Comparison of ENCODE assay signal across 8 mouse cellular contexts in genomic region chr11:59839008-59839458, GRCm38 (mm10). TPM values are rescaled to one million over a fixed set of nuclear protein-coding genes. Genes with fewer than 3 reads are reported as not detected.
A peak's percentile ranks its signal among the peaks of the same experiment; 100 is the strongest.
DNase-seq lines count a peak whose midpoint lies in the region; ATAC-seq and TF ChIP-seq lines count a peak whose summit lies in the region.

TSS of gene Nt5m (plus strand) at chr11:59839447.

- H3K27ac ChIP-seq in bone marrow macrophage, adult 2 months (ENCODE audit: insufficient read depth, low read depth, low read length) = peak within 1 kb of the TSS; percentile 89
- H3K27ac ChIP-seq in embryonic facial prominence, embryonic 15.5 days (replicated peaks) = peak within 1 kb of the TSS; percentile 99
- H3K27ac ChIP-seq in kidney, embryonic 14.5 days (ENCODE audit: low read depth, low read length) = peak within 1 kb of the TSS; percentile 96
- H3K27ac ChIP-seq in limb, embryonic 14.5 days (replicated peaks; ENCODE audit: low read depth, low read length) = peak within 1 kb of the TSS; percentile 96
- H3K27ac ChIP-seq in midbrain, embryonic 16.5 days (ENCODE audit: low read length) = peak within 1 kb of the TSS; percentile 96
- H3K27ac ChIP-seq in spleen, adult 2 months (ENCODE audit: insufficient read depth, low read length) = peak within 1 kb of the TSS; percentile 99

- H3K4me2 ChIP-seq in embryonic facial prominence, embryonic 15.5 days (replicated peaks) = peak within 1 kb of the TSS; percentile 63
- peak within 1 kb of the TSS; percentile 55 for H3K4me2 ChIP-seq in kidney, embryonic 14.5 days (replicated peaks; ENCODE audit: low read depth, low read length)
- peak within 1 kb of the TSS; percentile 59 for H3K4me2 ChIP-seq in limb, embryonic 14.5 days (replicated peaks; ENCODE audit: low read depth, low read length, severe bottlenecking)
- H3K4me2 ChIP-seq in midbrain, embryonic 16.5 days (ENCODE audit: low read length) = peak within 1 kb of the TSS; percentile 78

- no peak for TF ChIP-seq CTCF in bone marrow macrophage, adult 2 months (IDR thresholded peaks at IDR 0.05; ENCODE audit: low read depth, low read length)
- TF ChIP-seq CTCF in spleen, adult 2 months (IDR thresholded peaks at IDR 0.05; ENCODE audit: extremely low read depth, insufficient read depth, insufficient read length, insufficient replicate concordance) = no peak

- H3K4me1 ChIP-seq in bone marrow macrophage, adult 2 months (ENCODE audit: control insufficient read depth, insufficient read depth, low read length) = peaks cover 15% of the 10 kb centered on the region
- H3K4me1 ChIP-seq in embryonic facial prominence, embryonic 15.5 days = peaks cover 20% of the 10 kb centered on the region
- peaks cover 15% of the 10 kb centered on the region for H3K4me1 ChIP-seq in kidney, embryonic 14.5 days (ENCODE audit: control insufficient read depth, insufficient read depth, low read length)
- H3K4me1 ChIP-seq in limb, embryonic 14.5 days (ENCODE audit: control insufficient read depth, insufficient read depth, low read length) = peaks cover 16% of the 10 kb centered on the region
- peaks cover 24% of the 10 kb centered on the region for H3K4me1 ChIP-seq in midbrain, embryonic 16.5 days (ENCODE audit: control insufficient read depth, insufficient read depth, low read length)
- H3K4me1 ChIP-seq in spleen, adult 2 months (ENCODE audit: control insufficient read depth, insufficient read depth, insufficient read length) = peaks cover 3% of the 10 kb centered on the region

- H3K9ac ChIP-seq in embryonic facial prominence, embryonic 15.5 days = peak within 1 kb of the TSS; percentile 98
- H3K9ac ChIP-seq in kidney, embryonic 14.5 days (ENCODE audit: low read depth, low read length) = peak within 1 kb of the TSS; percentile 94
- H3K9ac ChIP-seq in limb, embryonic 14.5 days (ENCODE audit: low read depth, low read length, severe bottlenecking) = peak within 1 kb of the TSS; percentile 96
- peak within 1 kb of the TSS; percentile 81 for H3K9ac ChIP-seq in midbrain, embryonic 16.5 days (ENCODE audit: low read depth, low read length)

- under 1% methylated on average over 24 of the region's 24 CpGs for WGBS in embryonic facial prominence, embryonic 15.5 days
- under 1% methylated on average over 24 of the region's 24 CpGs for WGBS in kidney, embryonic 14.5 days
- 0% methylated on average over 22 of the region's 24 CpGs for WGBS in limb, embryonic 14.5 days
- 0% methylated on average over 24 of the region's 24 CpGs for WGBS in midbrain, embryonic 16.5 days
- under 1% methylated on average over 24 of the region's 24 CpGs for WGBS in spleen, adult 2 months

- H3K4me3 ChIP-seq in bone marrow macrophage, adult 2 months (ENCODE audit: insufficient read depth, low read length) = peak within 1 kb of the TSS; percentile 94
- H3K4me3 ChIP-seq in embryonic facial prominence, embryonic 15.5 days (replicated peaks) = peak within 1 kb of the TSS; percentile 99
- peak within 1 kb of the TSS; percentile 89 for H3K4me3 ChIP-seq in kidney, embryonic 14.5 days (ENCODE audit: low read length)
- peak within 1 kb of the TSS; percentile 90 for H3K4me3 ChIP-seq in limb, embryonic 14.5 days (replicated peaks; ENCODE audit: low read length)
- peak within 1 kb of the TSS; percentile 69 for H3K4me3 ChIP-seq in midbrain, embryonic 16.5 days (ENCODE audit: low read depth, low read length)
- H3K4me3 ChIP-seq in spleen, adult 2 months (ENCODE audit: extremely low read depth, insufficient read depth, insufficient read length) = peak within 1 kb of the TSS; percentile 100

- peak; percentile 92 to 93 for DNase-seq in B cell, adult 2 months
- DNase-seq in heart, adult 9 months (ENCODE audit: low spot score in 2 of 2) = peak; percentile 94
- DNase-seq in limb, embryonic 14.5 days (ENCODE audit: low spot score) = peak; percentile 97
- peak; percentile 90 to 91 for DNase-seq in spleen, adult 2 months (ENCODE audit: low read depth in 1 of 2, low spot score in 2 of 2)

- no peaks in the 10 kb centered on the region for H3K9me3 ChIP-seq in embryonic facial prominence, embryonic 15.5 days (replicated peaks)
- no peaks in the 10 kb centered on the region for H3K9me3 ChIP-seq in kidney, embryonic 14.5 days (ENCODE audit: control insufficient read depth, low read length)
- H3K9me3 ChIP-seq in limb, embryonic 14.5 days (ENCODE audit: control insufficient read depth, low read length) = no peaks in the 10 kb centered on the region
- no peaks in the 10 kb centered on the region for H3K9me3 ChIP-seq in midbrain, embryonic 16.5 days (replicated peaks; ENCODE audit: control insufficient read depth, low read length, poor library complexity, severe bottlenecking)

- peaks cover 16% of the 10 kb centered on the region for H3K36me3 ChIP-seq in embryonic facial prominence, embryonic 15.5 days
- peaks cover 31% of the 10 kb centered on the region for H3K36me3 ChIP-seq in kidney, embryonic 14.5 days (ENCODE audit: control insufficient read depth, insufficient read depth, low read length)
- H3K36me3 ChIP-seq in limb, embryonic 14.5 days (ENCODE audit: control insufficient read depth, insufficient read depth, low read length) = peaks cover 29% of the 10 kb centered on the region
- H3K36me3 ChIP-seq in midbrain, embryonic 16.5 days (ENCODE audit: control insufficient read depth, insufficient read depth, low read length) = peaks cover 2% of the 10 kb centered on the region; the same call in 1 of the 2 replicates
- peaks cover 5% of the 10 kb centered on the region; the same call in 1 of the 2 replicates for H3K36me3 ChIP-seq in spleen, adult 2 months (ENCODE audit: control insufficient read depth, insufficient read depth, low read length)

- H3K27me3 ChIP-seq in embryonic facial prominence, embryonic 15.5 days = no peaks in the 10 kb centered on the region
- H3K27me3 ChIP-seq in kidney, embryonic 14.5 days (ENCODE audit: control insufficient read depth, insufficient read depth, low read length) = no peaks in the 10 kb centered on the region
- no peaks in the 10 kb centered on the region for H3K27me3 ChIP-seq in limb, embryonic 14.5 days (ENCODE audit: control insufficient read depth, insufficient read depth, low read length)
- H3K27me3 ChIP-seq in midbrain, embryonic 16.5 days (ENCODE audit: control insufficient read depth, insufficient read depth, low read depth, low read length) = no peaks in the 10 kb centered on the region
- no peaks in the 10 kb centered on the region for H3K27me3 ChIP-seq in spleen, adult 2 months (ENCODE audit: control insufficient read depth, insufficient read depth, low read length)

- ATAC-seq in embryonic facial prominence, embryonic 15.5 days (ENCODE audit: insufficient number of reproducible peaks, low FRiP score, low TSS enrichment, low read depth) = peak; percentile 98
- peak; percentile 97 for ATAC-seq in kidney, embryonic 14.5 days (ENCODE audit: low FRiP score, low TSS enrichment)
- ATAC-seq in limb, embryonic 14.5 days (ENCODE audit: low FRiP score, low read depth) = peak; percentile 97
- ATAC-seq in midbrain, embryonic 16.5 days = peak; percentile 97

- no peak for TF ChIP-seq POLR2A in bone marrow macrophage, adult 2 months (IDR thresholded peaks at IDR 0.05; ENCODE audit: borderline replicate concordance, low read depth, low read length)
- no peak for TF ChIP-seq POLR2A in limb, embryonic 14.5 days (IDR thresholded peaks at IDR 0.05; ENCODE audit: borderline replicate concordance, extremely low read depth, insufficient read depth, insufficient read length)
- no peak for TF ChIP-seq POLR2A in spleen, adult 2 months (IDR thresholded peaks at IDR 0.05; ENCODE audit: low read depth, low read length)

RNA-seq across cellular contexts. Expression of gene Nt5m, which starts in this region (rescaled TPM):
- polyA plus RNA-seq in bone marrow macrophage, adult 2 months (2012; ENCODE audit: insufficient read depth, insufficient read length, missing spikeins) = 11.8 and 14.7 TPM in 2 replicates
- 42.7 and 43.4 TPM in 2 replicates for polyA plus RNA-seq in embryonic facial prominence, embryonic 15.5 days (2015; fragmentation: Nextera tagmentation; extraction: Ambion mirVana)
- 35.0 and 36.0 TPM in 2 replicates for polyA plus RNA-seq in kidney, embryonic 14.5 days (2014; fragmentation: Nextera tagmentation; extraction: Ambion mirVana)
- 39.7 and 47.3 TPM in 2 replicates for polyA plus RNA-seq in limb, embryonic 14.5 days (2012; rRNA removed)
- 41.9 and 43.1 TPM in 2 replicates for polyA plus RNA-seq in limb, embryonic 14.5 days (2014; fragmentation: Nextera tagmentation; extraction: Ambion mirVana)
- 68.5 and 75.8 TPM in 2 replicates for polyA plus RNA-seq in midbrain, embryonic 16.5 days (2015; fragmentation: Nextera tagmentation; extraction: Ambion mirVana)
- 16.2 and 16.7 TPM in 2 replicates for polyA plus RNA-seq in spleen, adult 2 months (2012; rRNA removed)

Comparison
In these comparisons a context has a peak if more than half of its experiments do, and no peak if none do; other contexts are left out.
1. Peak in every context shown above with its lines: DNase-seq, ATAC-seq, H3K4me3 ChIP-seq and H3K27ac ChIP-seq.